Mouse (Mus musculus): Measurements from ENCODE around the gene Cavin1. TPM values are rescaled to one million over a fixed set of nuclear protein-coding genes. Genes with fewer than 3 reads are reported as not detected.

The Cavin1 gene
- polyA plus RNA-seq, 1 experiment from 2014 or later: 692 TPM

- peak overlapping the region; percentile 90 for H3K27ac ChIP-seq (ENCODE audit: low read length)
- H3K36me3 ChIP-seq (ENCODE audit: insufficient read depth, low read length): peaks cover 14% of the 10 kb centered on the region; the same call in 1 of the 2 replicates
- 0 out of 2 replicates have a peak overlapping the region, but pooled peaks have one; percentile 27 for H3K9ac ChIP-seq (replicated peaks; ENCODE audit: low read depth)
- peak overlapping the region; percentile 25 for H3K4me2 ChIP-seq (replicated peaks; ENCODE audit: low read depth, low read length)
- no peaks in the 10 kb centered on the region for H3K27me3 ChIP-seq (replicated peaks; ENCODE audit: insufficient read depth, low read length)
- ATAC-seq (peak; percentile 83), DNase-seq (ENCODE audit: low spot score) (peak; percentile 91)
- H3K9me3 ChIP-seq (ENCODE audit: low read length): no peaks in the 10 kb centered on the region
- TF ChIP-seq EP300 (IDR thresholded peaks at IDR 0.05): peak; percentile 88
- TF ChIP-seq CTCF (IDR thresholded peaks at IDR 0.05): no peak
- H3K4me3 ChIP-seq (ENCODE audit: low read depth, low read length): no peak overlapping the region
- WGBS: 27% methylated on average over 9 of the region's 9 CpGs
- peaks cover 49% of the 10 kb centered on the region for H3K4me1 ChIP-seq (ENCODE audit: insufficient read depth, low read depth, low read length)
These were observed 8.2 kb downstream of the Cavin1 start for GRCm38 (mm10) chr11:100962371-100962911.

- DNase-seq (ENCODE audit: low spot score) (peak; percentile 80), ATAC-seq (peak; percentile 62)
- Histone ChIP-seq H3K27ac (ENCODE audit: low read length) (peak overlapping the region; percentile 82), H3K4me2 (replicated peaks; ENCODE audit: low read depth, low read length) (peak overlapping the region; percentile 39; the same call in 1 of the 2 replicates), H3K9ac (replicated peaks; ENCODE audit: low read depth) (no peak overlapping the region), H3K27me3 (replicated peaks; ENCODE audit: insufficient read depth, low read length) (no peaks in the 10 kb centered on the region), H3K9me3 (ENCODE audit: low read length) (no peaks in the 10 kb centered on the region), H3K36me3 (ENCODE audit: insufficient read depth, low read length) (peaks cover 14% of the 10 kb centered on the region; the same call in 1 of the 2 replicates), H3K4me3 (ENCODE audit: low read depth, low read length) (no peak overlapping the region), H3K4me1 (ENCODE audit: insufficient read depth, low read depth, low read length) (peaks cover 39% of the 10 kb centered on the region)
- peak; percentile 87 for TF ChIP-seq EP300 (IDR thresholded peaks at IDR 0.05)
- TF ChIP-seq CTCF (IDR thresholded peaks at IDR 0.05): no peak
- WGBS: 14% methylated on average over 6 of the region's 6 CpGs
These were observed 10.1 kb downstream of the Cavin1 start for GRCm38 (mm10) chr11:100960540-100960939.

GRCm38 (mm10) chr11:100959826-100960225 is 10.9 kb downstream of the Cavin1 start:
- WGBS: 25% methylated on average over 3 of the region's 3 CpGs
- Histone ChIP-seq H3K9ac (replicated peaks; ENCODE audit: low read depth) (peak overlapping the region; percentile 19; the same call in 1 of the 2 replicates), H3K27me3 (replicated peaks; ENCODE audit: insufficient read depth, low read length) (no peaks in the 10 kb centered on the region), H3K4me1 (ENCODE audit: insufficient read depth, low read depth, low read length) (peaks cover 34% of the 10 kb centered on the region), H3K36me3 (ENCODE audit: insufficient read depth, low read length) (peaks cover 14% of the 10 kb centered on the region; the same call in 1 of the 2 replicates), H3K9me3 (ENCODE audit: low read length) (no peaks in the 10 kb centered on the region), H3K4me2 (replicated peaks; ENCODE audit: low read depth, low read length) (peak overlapping the region; percentile 39), H3K27ac (ENCODE audit: low read length) (peak overlapping the region; percentile 82), H3K4me3 (ENCODE audit: low read depth, low read length) (0 out of 2 replicates have a peak overlapping the region, but pooled peaks have one; percentile 3)
- TF ChIP-seq CTCF (IDR thresholded peaks at IDR 0.05) (no peak), EP300 (IDR thresholded peaks at IDR 0.05) (no peak)
- DNase-seq (ENCODE audit: low spot score) (peak; percentile 62), ATAC-seq (no peak)

- Histone ChIP-seq H3K9me3 (ENCODE audit: low read length) (no peaks in the 10 kb centered on the region), H3K4me2 (replicated peaks; ENCODE audit: low read depth, low read length) (peak overlapping the region; percentile 39), H3K27me3 (replicated peaks; ENCODE audit: insufficient read depth, low read length) (no peaks in the 10 kb centered on the region), H3K4me3 (ENCODE audit: low read depth, low read length) (no peak overlapping the region; the same call in 1 of the 2 replicates), H3K36me3 (ENCODE audit: insufficient read depth, low read length) (peaks cover 14% of the 10 kb centered on the region; the same call in 1 of the 2 replicates), H3K9ac (replicated peaks; ENCODE audit: low read depth) (peak overlapping the region; percentile 19; the same call in 1 of the 2 replicates), H3K4me1 (ENCODE audit: insufficient read depth, low read depth, low read length) (peaks cover 34% of the 10 kb centered on the region), H3K27ac (ENCODE audit: low read length) (peak overlapping the region; percentile 82)
- 5% methylated on average over 14 of the region's 14 CpGs for WGBS
- DNase-seq (ENCODE audit: low spot score) (peak; percentile 88), ATAC-seq (no peak)
- TF ChIP-seq EP300 (IDR thresholded peaks at IDR 0.05): no peak
- TF ChIP-seq CTCF (IDR thresholded peaks at IDR 0.05): peak; percentile 75
These were observed 11.2 kb downstream of the Cavin1 start for GRCm38 (mm10) chr11:100959464-100959810.

GRCm38 (mm10) chr11:100958613-100959463 is 11.8 kb downstream of the Cavin1 start:
- H3K9ac ChIP-seq (replicated peaks; ENCODE audit: low read depth): no peak overlapping the region
- no peak for ATAC-seq
- WGBS: 41% methylated on average over 75 of the region's 76 CpGs
- no peaks in the 10 kb centered on the region for H3K27me3 ChIP-seq (replicated peaks; ENCODE audit: insufficient read depth, low read length)
- peaks cover 29% of the 10 kb centered on the region for H3K4me1 ChIP-seq (ENCODE audit: insufficient read depth, low read depth, low read length)
- H3K4me3 ChIP-seq (ENCODE audit: low read depth, low read length): no peak overlapping the region; the same call in 1 of the 2 replicates
- no peak for DNase-seq (ENCODE audit: low spot score)
- H3K36me3 ChIP-seq (ENCODE audit: insufficient read depth, low read length): peaks cover 14% of the 10 kb centered on the region; the same call in 1 of the 2 replicates
- TF ChIP-seq CTCF (IDR thresholded peaks at IDR 0.05) (no peak), EP300 (IDR thresholded peaks at IDR 0.05) (no peak)
- H3K4me2 ChIP-seq (replicated peaks; ENCODE audit: low read depth, low read length): 0 out of 2 replicates have a peak overlapping the region, but pooled peaks have one; percentile 8
- H3K9me3 ChIP-seq (ENCODE audit: low read length): no peaks in the 10 kb centered on the region
- H3K27ac ChIP-seq (ENCODE audit: low read length): no peak overlapping the region

- ATAC-seq: no peak
- DNase-seq (ENCODE audit: low spot score): no peak
- H3K27ac ChIP-seq (ENCODE audit: low read length): no peak overlapping the region
- H3K9me3 ChIP-seq (ENCODE audit: low read length): no peaks in the 10 kb centered on the region
- no peak for TF ChIP-seq CTCF (IDR thresholded peaks at IDR 0.05)
- no peak for TF ChIP-seq EP300 (IDR thresholded peaks at IDR 0.05)
- H3K4me1 ChIP-seq (ENCODE audit: insufficient read depth, low read depth, low read length): peaks cover 21% of the 10 kb centered on the region
- 50% methylated on average over 4 of the region's 6 CpGs for WGBS
- no peaks in the 10 kb centered on the region for H3K27me3 ChIP-seq (replicated peaks; ENCODE audit: insufficient read depth, low read length)
- no peak overlapping the region for H3K4me2 ChIP-seq (replicated peaks; ENCODE audit: low read depth, low read length)
- no peak overlapping the region for H3K9ac ChIP-seq (replicated peaks; ENCODE audit: low read depth)
- H3K36me3 ChIP-seq (ENCODE audit: insufficient read depth, low read length): peaks cover 14% of the 10 kb centered on the region; the same call in 1 of the 2 replicates
- H3K4me3 ChIP-seq (ENCODE audit: low read depth, low read length): no peak overlapping the region
These were observed 12.7 kb downstream of the Cavin1 start for GRCm38 (mm10) chr11:100957915-100958469.
